Mouse (Mus musculus) limb, embryonic 11.5 days (tissue): Measurements from ENCODE around the gene Fgd6. TPM values are rescaled to one million over a fixed set of nuclear protein-coding genes. Genes with fewer than 3 reads are reported as not detected.
A peak's percentile ranks its signal among the peaks of the same experiment; 100 is the strongest.

Source experiments
- ATAC-seq: fragments of 200-750 bp; cut with Nextera tagmentation; 2 replicates; pipeline ENCODE4 v1.8.0; 2017; ENCODE audit warnings: low read depth; ENCODE audit not compliant: insufficient number of reproducible peaks, low FRiP score, low TSS enrichment
- DNase-seq: peaks from one replicate; pipeline ENCODE4 v3.0.0-alpha.2; 2015; ENCODE audit warnings: low spot score
- H3K27ac ChIP-seq: fragments of 300-500 bp; sonication (generic); replicated peaks from 2 replicates; pipeline ENCODE4 v1.5.1; 2014; ENCODE audit warnings: low read depth, mild to moderate bottlenecking, low read length
- H3K27me3 ChIP-seq: fragments of 300-500 bp; sonication (generic); 2 replicates; pipeline ENCODE4 v1.6.1; 2014; ENCODE audit warnings: mild to moderate bottlenecking, low read length, mixed read lengths; ENCODE audit not compliant: control insufficient read depth, insufficient read depth
- H3K36me3 ChIP-seq: fragments of 300-500 bp; sonication (generic); 2 replicates; pipeline ENCODE4 v1.6.1; 2014; ENCODE audit warnings: mild to moderate bottlenecking, low read length, moderate library complexity, mixed read lengths; ENCODE audit not compliant: control insufficient read depth, insufficient read depth
- H3K4me1 ChIP-seq: fragments of 300-500 bp; sonication (generic); 2 replicates; pipeline ENCODE4 v1.6.1; 2014; ENCODE audit warnings: low read length, mixed read lengths; ENCODE audit not compliant: control insufficient read depth, insufficient read depth
- H3K4me2 ChIP-seq: fragments of 300-500 bp; sonication (generic); 2 replicates; pipeline ENCODE4 v1.6.1; 2014; ENCODE audit warnings: low read depth, mild to moderate bottlenecking, moderate library complexity; ENCODE audit not compliant: severe bottlenecking
- H3K4me3 ChIP-seq: fragments of 300-500 bp; sonication (generic); 2 replicates; pipeline ENCODE4 v1.5.1; 2014; ENCODE audit warnings: low read depth, low read length
- H3K9ac ChIP-seq: fragments of 300-500 bp; sonication (generic); 2 replicates; pipeline ENCODE4 v1.6.1; 2014; ENCODE audit warnings: mild to moderate bottlenecking, low read length
- H3K9me3 ChIP-seq: fragments of 300-500 bp; sonication (generic); 2 replicates; pipeline ENCODE4 v1.6.1; 2016; ENCODE audit warnings: low read length; ENCODE audit not compliant: control insufficient read depth
- WGBS: fragments of 180-500 bp; shearing (Covaris S2); extraction: QIAGEN DNeasy Blood & Tissue Kit; methylation state at CpG from one replicate; pipeline ENCODE4 v1.1.7; 2014; 5-methylcytosine and 5-hydroxymethylcytosine counted together
- polyA plus RNA-seq: library from polyadenylated mRNA; unstranded; fragments of >200 nt; fragmentation: Nextera tagmentation; extraction: Ambion mirVana; gene quantifications from 2 replicates; pipeline ENCODE4 v1.2.1, GENCODE M21; 2014

Gene Fgd6
- polyA plus RNA-seq, 1 experiment from 2014 or later, result 6.5 TPM

GRCm38 (mm10) chr10:94071641-94072040 lies 35.8 kb downstream of the Fgd6 start:
- Histone ChIP-seq H3K9ac (no peak overlapping the region), H3K4me3 (no peak overlapping the region), H3K4me1 (peaks cover 19% of the 10 kb centered on the region), H3K4me2 (no peak overlapping the region), H3K27me3 (no peaks in the 10 kb centered on the region), H3K36me3 (no peaks in the 10 kb centered on the region), H3K27ac (no peak overlapping the region), H3K9me3 (no peaks in the 10 kb centered on the region)
- 43% methylated on average over 7 of the region's 7 CpGs for WGBS
- ATAC-seq, result no peak
- no peak for DNase-seq

GRCm38 (mm10) chr10:94072261-94072915 lies 36.6 kb downstream of the Fgd6 start:
- Histone ChIP-seq H3K27ac (peak overlapping the region; percentile 43), H3K4me3 (no peak overlapping the region), H3K9me3 (no peaks in the 10 kb centered on the region), H3K36me3 (no peaks in the 10 kb centered on the region), H3K27me3 (no peaks in the 10 kb centered on the region), H3K9ac (no peak overlapping the region), H3K4me2 (no peak overlapping the region), H3K4me1 (peaks cover 23% of the 10 kb centered on the region)
- ATAC-seq (no peak), DNase-seq (no peak)
- WGBS, result 44% methylated on average over 10 of the region's 10 CpGs

DNA sequence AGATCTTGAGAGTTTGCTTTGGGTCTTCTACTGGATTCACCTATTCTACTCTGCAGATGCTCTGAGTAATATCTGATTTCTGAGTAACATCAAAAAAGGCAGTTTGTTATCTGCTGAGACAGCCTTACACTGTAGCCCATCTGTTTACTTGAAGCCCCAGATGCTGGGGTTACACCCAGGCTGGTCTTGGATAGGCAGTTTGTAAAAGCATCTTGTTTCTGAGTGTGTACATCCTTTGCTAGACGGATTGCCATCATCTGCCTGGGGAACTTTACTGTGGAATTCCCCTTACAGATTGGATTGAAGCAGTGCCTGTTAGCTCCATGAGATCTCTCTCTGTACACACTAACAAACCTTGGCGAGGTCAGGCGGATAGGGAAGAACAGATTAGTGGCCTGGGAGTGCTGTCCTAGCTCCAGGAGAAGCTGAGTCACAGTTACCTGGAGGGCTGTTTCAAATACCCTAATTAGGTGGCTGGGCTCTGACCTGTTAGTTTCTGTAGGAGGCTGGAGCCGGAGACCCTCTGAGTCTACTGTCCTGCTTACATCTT lies 37.2 kb downstream of the Fgd6 start:
- H3K36me3 ChIP-seq, result no peaks in the 10 kb centered on the region
- H3K4me3 ChIP-seq, result no peak overlapping the region
- DNase-seq (no peak), ATAC-seq (no peak)
- no peaks in the 10 kb centered on the region for H3K9me3 ChIP-seq
- no peaks in the 10 kb centered on the region for H3K27me3 ChIP-seq
- H3K4me1 ChIP-seq, result peaks cover 25% of the 10 kb centered on the region
- no peak overlapping the region for H3K27ac ChIP-seq
- no peak overlapping the region for H3K4me2 ChIP-seq
- no peak overlapping the region for H3K9ac ChIP-seq
- 63% methylated on average over 4 of the region's 4 CpGs for WGBS

- DNase-seq (no peak), ATAC-seq (no peak)
- H3K9me3 ChIP-seq, result no peaks in the 10 kb centered on the region
- H3K4me1 ChIP-seq, result peaks cover 16% of the 10 kb centered on the region
- no peak overlapping the region for H3K4me2 ChIP-seq
- no peaks in the 10 kb centered on the region for H3K36me3 ChIP-seq
- 70% methylated on average over 14 of the region's 14 CpGs for WGBS
- no peak overlapping the region for H3K4me3 ChIP-seq
- H3K27me3 ChIP-seq, result no peaks in the 10 kb centered on the region
- no peak overlapping the region for H3K9ac ChIP-seq
- no peak overlapping the region for H3K27ac ChIP-seq
Measured at GRCm38 (mm10) chr10:94076966-94077825, 41.4 kb downstream of the Fgd6 start.

- H3K4me3 ChIP-seq, result no peak overlapping the region
- WGBS, result 53% methylated on average over 3 of the region's 3 CpGs
- H3K9ac ChIP-seq, result no peak overlapping the region
- no peaks in the 10 kb centered on the region for H3K9me3 ChIP-seq
- DNase-seq (no peak), ATAC-seq (no peak)
- H3K4me2 ChIP-seq, result no peak overlapping the region
- no peaks in the 10 kb centered on the region for H3K27me3 ChIP-seq
- no peak overlapping the region for H3K27ac ChIP-seq
- no peaks in the 10 kb centered on the region for H3K36me3 ChIP-seq
- H3K4me1 ChIP-seq, result 0 out of 2 replicates have a peak, but pooled peaks cover 6% of the 10 kb centered on the region
Measured at GRCm38 (mm10) chr10:94080740-94081139, 44.9 kb downstream of the Fgd6 start.

DNA sequence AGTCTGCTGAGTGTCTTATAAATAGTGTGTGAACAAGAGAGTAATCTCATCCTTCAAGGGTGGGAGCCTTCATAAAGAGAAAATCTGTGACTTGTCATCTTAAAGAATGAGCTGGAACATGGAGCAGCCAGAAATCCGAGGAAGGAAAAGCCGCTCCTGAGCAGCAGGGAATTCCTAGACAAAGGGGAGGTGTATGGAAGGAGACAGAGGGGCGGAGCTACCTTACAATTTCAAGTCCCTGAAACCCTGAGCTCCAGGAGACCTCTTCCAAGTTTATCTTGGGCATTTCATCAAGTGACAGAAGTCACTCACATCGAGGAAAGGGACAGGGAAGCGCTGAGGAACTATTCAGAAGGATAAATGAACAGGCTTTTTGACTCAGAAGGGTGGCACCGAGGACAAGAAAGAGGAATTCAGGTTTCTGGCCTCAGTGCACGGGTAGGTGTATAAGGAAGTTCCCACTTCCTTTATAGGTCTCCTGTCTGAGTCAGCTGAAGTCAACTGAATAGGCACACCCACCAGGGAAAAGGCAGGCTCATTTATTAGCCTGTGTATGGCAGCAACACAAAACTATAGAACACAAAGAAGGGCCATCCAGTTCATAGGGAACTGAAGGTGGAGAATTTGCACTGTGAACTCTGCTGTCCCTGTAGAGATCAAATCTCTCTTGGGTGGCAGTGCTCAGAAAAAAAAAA lies 46.4 kb downstream of the Fgd6 start:
- Histone ChIP-seq H3K4me2 (no peak overlapping the region), H3K27ac (no peak overlapping the region), H3K9me3 (no peaks in the 10 kb centered on the region), H3K27me3 (no peaks in the 10 kb centered on the region), H3K4me1 (0 out of 2 replicates have a peak, but pooled peaks cover 4% of the 10 kb centered on the region), H3K9ac (no peak overlapping the region), H3K4me3 (no peak overlapping the region), H3K36me3 (no peaks in the 10 kb centered on the region)
- DNase-seq, result no peak
- no peak for ATAC-seq
- WGBS, result 68% methylated on average over 7 of the region's 7 CpGs

DNA sequence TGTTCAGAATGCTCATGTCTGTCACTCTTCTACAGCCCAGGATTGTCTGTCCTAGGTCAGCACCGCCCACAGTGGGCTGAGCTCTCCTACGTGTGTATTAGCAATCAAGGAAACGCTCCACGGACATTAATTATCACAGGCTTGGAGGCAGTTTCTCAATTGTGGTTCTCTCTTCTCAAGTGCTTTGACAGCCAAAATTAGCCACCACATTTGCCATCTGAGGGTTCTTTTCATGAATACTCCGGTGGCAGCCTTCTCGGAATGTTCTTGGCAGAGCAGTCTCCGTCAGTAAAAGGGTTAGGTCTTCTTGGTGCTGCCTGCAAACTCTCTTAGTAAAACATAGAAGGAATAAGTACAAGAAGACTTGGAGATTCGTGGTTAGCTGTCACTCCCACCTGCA lies 50.5 kb downstream of the Fgd6 start:
- WGBS, result 90% methylated on average over 8 of the region's 8 CpGs
- no peaks in the 10 kb centered on the region for H3K27me3 ChIP-seq
- H3K9ac ChIP-seq, result no peak overlapping the region
- no peaks in the 10 kb centered on the region for H3K9me3 ChIP-seq
- DNase-seq (no peak), ATAC-seq (no peak)
- H3K4me3 ChIP-seq, result no peak overlapping the region
- H3K4me2 ChIP-seq, result no peak overlapping the region
- no peaks in the 10 kb centered on the region for H3K4me1 ChIP-seq
- H3K27ac ChIP-seq, result no peak overlapping the region
- H3K36me3 ChIP-seq, result no peaks in the 10 kb centered on the region

GRCm38 (mm10) chr10:94087367-94088077 lies 51.7 kb downstream of the Fgd6 start:
- Histone ChIP-seq H3K4me3 (no peak overlapping the region), H3K4me1 (no peaks in the 10 kb centered on the region), H3K27ac (no peak overlapping the region), H3K4me2 (no peak overlapping the region), H3K9me3 (no peaks in the 10 kb centered on the region), H3K27me3 (no peaks in the 10 kb centered on the region), H3K9ac (no peak overlapping the region), H3K36me3 (peaks cover 3% of the 10 kb centered on the region; the same call in 1 of the 2 replicates)
- ATAC-seq (no peak), DNase-seq (no peak)
- 88% methylated on average over 8 of the region's 11 CpGs for WGBS
